Mouse (Mus musculus) olfactory bulb, adult 2 months (tissue): ENCODE results near the gene Trpv4. TPM values are rescaled to one million over a fixed set of nuclear protein-coding genes. Genes with fewer than 3 reads are reported as not detected.

ENCODE experiments used
- H3K27ac ChIP-seq: fragments of 200-500 bp; 2 replicates; pipeline ENCODE4 v1.5.1; 2012; ENCODE audit warnings: low read depth, low read length; ENCODE audit not compliant: insufficient read depth
- H3K4me1 ChIP-seq: fragments of 200-500 bp; 2 replicates; pipeline ENCODE4 v1.6.1; 2012; ENCODE audit warnings: low read length; ENCODE audit not compliant: control insufficient read depth, insufficient read depth
- H3K4me3 ChIP-seq: fragments of 200-500 bp; 2 replicates; pipeline ENCODE4 v1.5.1; 2012; ENCODE audit warnings: mild to moderate bottlenecking, low read depth, low read length, moderate library complexity; ENCODE audit not compliant: insufficient read depth
- CTCF ChIP-seq: fragments of 200-500 bp; IDR thresholded peaks from 2 replicates; pipeline ENCODE4 v1.5.1; 2012; ENCODE audit warnings: low read depth, mild to moderate bottlenecking, low read length, moderate library complexity; ENCODE audit not compliant: insufficient read depth
- POLR2A ChIP-seq: fragments of 200-500 bp; IDR thresholded peaks from 2 replicates; pipeline ENCODE4 v1.6.1; 2012; ENCODE audit warnings: mild to moderate bottlenecking, low read depth, low read length, moderate library complexity; ENCODE audit not compliant: insufficient read depth
- WGBS: fragments of 180-500 bp; shearing (Covaris S2); methylation state at CpG from one replicate; pipeline ENCODE4 v1.1.7; 2018; 5-methylcytosine and 5-hydroxymethylcytosine counted together
- polyA plus RNA-seq: library from polyadenylated mRNA; stranded (reverse); fragments of >200 nt; gene quantifications from 2 replicates; pipeline ENCODE4 v1.2.4, GENCODE M21; 2012; ENCODE audit warnings: low replicate concordance; ENCODE audit not compliant: missing spikeins, insufficient read depth, insufficient read length

Gene Trpv4
- polyA plus RNA-seq, 1 experiment = not detected

DNA sequence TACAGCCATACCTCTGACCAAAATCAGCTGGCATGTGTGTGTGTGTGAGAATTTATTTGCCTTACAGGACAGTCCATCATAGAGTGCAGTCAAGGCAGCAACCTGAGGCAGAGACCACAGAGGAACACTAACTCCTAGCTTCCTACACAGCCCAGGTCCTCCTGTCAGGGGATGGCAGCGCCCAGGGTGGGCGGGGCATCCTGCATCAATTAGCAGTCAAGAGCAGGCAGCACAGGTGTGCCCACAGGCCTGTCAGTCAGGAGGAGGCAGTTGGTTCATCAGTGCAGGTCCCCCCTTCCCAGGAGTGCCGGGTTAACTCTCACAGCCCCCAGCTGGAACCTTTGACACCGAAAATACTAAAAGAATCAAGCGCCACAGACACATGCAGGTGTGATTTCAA, 10.8 kb upstream of the Trpv4 start:
- WGBS = 92% methylated on average over 5 of the region's 5 CpGs
- TF ChIP-seq CTCF (no peak), POLR2A (no peak)
- Histone ChIP-seq H3K4me1 (peaks cover 2% of the 10 kb centered on the region), H3K27ac (no peak overlapping the region), H3K4me3 (no peak overlapping the region)

DNA sequence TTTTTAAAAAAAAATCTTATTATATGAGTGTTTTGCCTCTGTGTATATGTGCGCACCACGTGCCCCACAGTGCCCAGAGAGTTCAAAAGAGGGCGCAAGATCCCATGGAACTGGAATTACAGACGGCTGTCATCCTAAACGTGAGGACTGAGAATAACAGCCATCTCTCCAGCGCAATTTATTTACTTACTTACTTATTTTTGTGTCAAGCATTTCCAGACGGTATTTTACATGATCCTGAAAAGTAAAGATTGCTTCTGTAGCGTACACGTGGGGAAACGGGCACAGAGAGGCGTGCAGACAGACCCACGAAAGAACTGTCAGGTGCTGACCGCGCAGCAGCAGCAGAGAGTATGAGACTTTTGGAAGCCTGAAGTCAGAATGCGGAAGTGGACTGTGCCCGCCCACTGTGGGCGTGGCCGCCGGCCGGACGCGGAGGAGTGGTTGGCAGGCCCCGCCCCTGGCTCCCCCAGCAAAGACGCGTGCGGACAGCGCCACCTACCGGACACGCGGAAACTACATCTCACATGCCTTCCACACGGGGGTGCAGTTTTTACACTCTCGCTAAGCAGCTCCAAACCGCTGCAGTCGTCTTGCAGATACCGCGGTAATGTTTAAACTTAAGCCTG, 9.1 kb upstream of the Trpv4 start:
- peaks cover 2% of the 10 kb centered on the region for H3K4me1 ChIP-seq
- TF ChIP-seq CTCF (peak; percentile 99), POLR2A (no peak)
- no peak overlapping the region for H3K27ac ChIP-seq
- 3% methylated on average over 36 of the region's 36 CpGs for WGBS
- H3K4me3 ChIP-seq = peak overlapping the region; percentile 31

DNA sequence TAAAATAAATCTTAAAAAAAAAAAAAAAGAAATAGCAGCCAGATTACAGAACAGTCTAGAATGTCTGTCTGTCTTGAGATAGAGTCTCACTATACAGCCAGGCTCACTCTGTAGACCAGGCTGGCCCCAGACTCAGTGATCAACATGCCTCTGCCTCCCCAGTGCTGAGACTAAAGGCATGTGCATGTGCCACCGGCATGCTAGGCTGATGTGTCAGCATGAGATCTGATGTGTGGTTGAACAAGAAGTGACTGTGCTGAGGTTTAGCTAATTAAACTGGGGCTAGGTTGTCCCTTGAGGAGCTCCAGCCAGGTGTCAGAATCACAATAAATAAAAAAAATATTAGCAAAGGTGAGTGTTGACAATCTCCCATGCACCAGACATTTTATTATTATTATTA, 8.4 kb upstream of the Trpv4 start:
- WGBS = 65% methylated on average over 1 of the region's 1 CpGs
- no peak overlapping the region for H3K27ac ChIP-seq

GRCm38 (mm10) chr5:114664750-114665149, 6.5 kb upstream of the Trpv4 start:
- H3K27ac ChIP-seq = no peak overlapping the region
- peaks cover 2% of the 10 kb centered on the region for H3K4me1 ChIP-seq
- 69% methylated on average over 7 of the region's 7 CpGs for WGBS
- H3K4me3 ChIP-seq = no peak overlapping the region
- no peak for TF ChIP-seq CTCF

More for the DNA sequence above, 8.4 kb upstream of the Trpv4 start:
- TF ChIP-seq POLR2A = no peak
- TF ChIP-seq CTCF = no peak
- Histone ChIP-seq H3K4me3 (no peak overlapping the region), H3K4me1 (peaks cover 2% of the 10 kb centered on the region)

- Histone ChIP-seq H3K4me1 (peaks cover 2% of the 10 kb centered on the region), H3K27ac (no peak overlapping the region), H3K4me3 (no peak overlapping the region)
- 84% methylated on average over 4 of the region's 4 CpGs for WGBS
- TF ChIP-seq CTCF (no peak), POLR2A (no peak)
Measured at GRCm38 (mm10) chr5:114664139-114664538, 5.9 kb upstream of the Trpv4 start.

- peaks cover 13% of the 10 kb centered on the region for H3K4me1 ChIP-seq
- no peak for TF ChIP-seq CTCF
- TF ChIP-seq POLR2A = no peak
- 70% methylated on average over 6 of the region's 6 CpGs for WGBS
Measured at GRCm38 (mm10) chr5:114661029-114661428, 2.8 kb upstream of the Trpv4 start.

DNA sequence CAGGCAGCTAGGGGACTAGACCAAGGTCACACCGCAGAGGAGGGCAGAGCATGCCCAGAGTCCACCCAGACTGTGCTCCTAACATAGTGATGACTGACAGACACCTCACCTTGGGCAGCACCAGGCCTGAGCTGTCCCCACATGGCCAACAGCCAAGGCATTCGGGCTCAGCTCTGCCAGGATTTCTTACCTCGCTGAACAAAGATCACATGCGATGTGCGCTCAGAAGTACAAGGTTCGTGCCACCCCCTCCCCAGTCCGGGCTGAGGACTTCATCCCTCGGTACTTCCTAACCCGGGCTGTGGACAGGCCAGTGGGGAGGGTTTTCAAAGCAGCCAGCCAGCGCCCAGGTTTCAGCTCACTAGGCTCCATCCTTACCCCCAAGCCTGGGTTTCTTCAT, 795 bp downstream of the Trpv4 start:
- WGBS = 28% methylated on average over 10 of the region's 10 CpGs
- peaks cover 13% of the 10 kb centered on the region for H3K4me1 ChIP-seq
- H3K4me3 ChIP-seq = no peak overlapping the region
- no peak for TF ChIP-seq POLR2A
- TF ChIP-seq CTCF = no peak
- no peak overlapping the region for H3K27ac ChIP-seq

More at GRCm38 (mm10) chr5:114661029-114661428, 2.8 kb upstream of the Trpv4 start:
- no peak overlapping the region for H3K27ac ChIP-seq
- no peak overlapping the region for H3K4me3 ChIP-seq

DNA sequence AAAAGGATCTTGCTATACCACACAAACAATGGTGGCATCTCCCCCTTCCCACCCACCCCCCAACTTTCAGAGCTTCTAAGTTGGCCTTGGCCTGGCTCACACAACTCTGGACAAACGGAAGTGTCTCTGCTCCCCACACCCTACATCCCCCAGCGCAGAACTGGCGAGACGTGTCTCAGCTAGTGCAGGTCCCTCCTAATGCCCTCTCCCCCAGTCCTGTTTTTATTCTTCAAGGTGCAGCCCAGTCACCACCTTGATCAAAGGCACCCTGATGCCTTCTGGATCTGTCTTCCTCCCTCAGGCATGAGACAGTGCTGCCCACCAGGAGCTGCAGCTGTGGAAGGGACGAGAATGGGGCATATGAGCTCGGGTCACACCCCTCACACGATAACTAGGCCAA, 1.9 kb downstream of the Trpv4 start:
- H3K4me1 ChIP-seq = peaks cover 13% of the 10 kb centered on the region
- H3K27ac ChIP-seq = no peak overlapping the region
- no peak overlapping the region for H3K4me3 ChIP-seq
- TF ChIP-seq CTCF (no peak), POLR2A (no peak)
- WGBS = 93% methylated on average over 7 of the region's 7 CpGs

DNA sequence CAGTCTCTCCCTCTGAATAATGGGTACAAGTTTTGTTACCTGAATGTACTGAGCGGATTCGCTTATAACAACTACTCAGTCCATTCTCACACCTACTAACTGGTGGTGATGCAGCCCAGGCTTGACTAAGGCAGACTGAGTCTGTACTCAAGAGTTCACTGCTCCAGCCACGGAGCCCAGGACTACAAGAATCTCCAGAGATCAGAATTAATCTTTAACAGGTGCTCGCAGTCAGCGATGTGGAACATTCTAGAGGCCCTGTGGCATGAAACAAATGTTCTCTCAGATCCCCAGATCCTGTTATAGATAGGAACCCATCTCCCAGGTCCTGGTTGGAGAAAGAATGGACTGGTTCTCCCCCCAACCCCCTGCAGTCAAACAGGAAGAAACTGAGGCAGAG, 2.5 kb downstream of the Trpv4 start:
- no peak overlapping the region for H3K4me3 ChIP-seq
- TF ChIP-seq POLR2A (no peak), CTCF (no peak)
- H3K4me1 ChIP-seq = peaks cover 13% of the 10 kb centered on the region
- H3K27ac ChIP-seq = no peak overlapping the region
- 97% methylated on average over 5 of the region's 5 CpGs for WGBS
